Mouse (Mus musculus) intestine, embryonic 15.5 days (tissue): ENCODE results near the gene Dhrs2. TPM values are rescaled to one million over a fixed set of nuclear protein-coding genes. Genes with fewer than 3 reads are reported as not detected.

Experiments
- ATAC-seq: fragments of 200-750 bp; cut with Nextera tagmentation; 2 replicates; pipeline ENCODE4 v1.8.0; 2017; ENCODE audit warnings: moderate TSS enrichment, moderate library complexity
- H3K27ac ChIP-seq: fragments of 300-500 bp; sonication (generic); 2 replicates; pipeline ENCODE4 v1.5.1; 2015; ENCODE audit warnings: mild to moderate bottlenecking, inconsistent platforms
- H3K27me3 ChIP-seq: fragments of 300-500 bp; sonication (generic); replicated peaks from 2 replicates; pipeline ENCODE4 v1.6.1; 2015; ENCODE audit warnings: inconsistent platforms
- H3K36me3 ChIP-seq: fragments of 300-500 bp; sonication (generic); 2 replicates; pipeline ENCODE4 v1.6.1; 2015; ENCODE audit warnings: inconsistent platforms
- H3K4me1 ChIP-seq: fragments of 300-500 bp; sonication (generic); replicated peaks from 2 replicates; pipeline ENCODE4 v1.6.1; 2015; ENCODE audit warnings: inconsistent platforms
- H3K4me2 ChIP-seq: fragments of 300-500 bp; sonication (generic); replicated peaks from 2 replicates; pipeline ENCODE4 v1.6.1; 2015; ENCODE audit warnings: mild to moderate bottlenecking, inconsistent platforms
- H3K4me3 ChIP-seq: fragments of 300-500 bp; sonication (generic); replicated peaks from 2 replicates; pipeline ENCODE4 v1.5.1; 2015; ENCODE audit warnings: inconsistent platforms
- H3K9ac ChIP-seq: fragments of 300-500 bp; sonication (generic); 2 replicates; pipeline ENCODE4 v1.6.1; 2015; ENCODE audit warnings: inconsistent platforms
- H3K9me3 ChIP-seq: fragments of 300-500 bp; sonication (generic); 2 replicates; pipeline ENCODE4 v1.6.1; 2016; ENCODE audit warnings: inconsistent platforms
- WGBS: fragments of 180-500 bp; shearing (Covaris S2); methylation state at CpG from one replicate; pipeline ENCODE4 v1.1.7; 2015; 5-methylcytosine and 5-hydroxymethylcytosine counted together
- polyA plus RNA-seq: library from polyadenylated mRNA; unstranded; fragments of >200 nt; fragmentation: Nextera tagmentation; extraction: Ambion mirVana; gene quantifications from 2 replicates; pipeline ENCODE4 v1.2.1, GENCODE M21; 2015

The Dhrs2 gene
- polyA plus RNA-seq, result 0.15 and 0.21 TPM in 2 replicates

DNA sequence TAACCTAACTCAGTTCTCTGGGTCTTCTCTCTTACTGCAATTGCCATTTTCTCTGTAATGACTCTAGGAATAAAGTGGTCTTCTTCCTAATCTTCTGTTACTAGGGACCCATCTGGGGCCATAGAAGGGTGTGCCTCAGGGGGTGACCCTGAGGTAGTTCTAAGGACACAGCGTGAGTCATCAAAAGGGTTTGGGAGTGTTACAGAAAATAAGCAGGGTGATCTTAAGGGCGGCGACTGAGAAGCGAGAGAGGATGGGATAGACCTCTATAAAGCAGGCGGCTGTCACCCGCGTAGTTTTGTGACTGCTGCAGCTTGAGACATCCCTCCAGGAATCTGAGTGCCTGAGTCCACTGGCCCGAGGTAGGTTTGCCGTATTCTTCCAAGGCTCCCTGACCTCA is at the start of gene Dhrs2:
Gene Dhrs2, plus strand, starts transcription at position 301 of the 400 bp plus-strand sequence.
- Histone ChIP-seq H3K27ac (no peak within 1 kb of the TSS), H3K36me3 (no peaks in the 10 kb centered on the region), H3K9me3 (no peaks in the 10 kb centered on the region), H3K4me3 (no peak within 1 kb of the TSS), H3K4me2 (no peak within 1 kb of the TSS), H3K27me3 (no peaks in the 10 kb centered on the region), H3K4me1 (no peaks in the 10 kb centered on the region), H3K9ac (no peak within 1 kb of the TSS)
- WGBS, result 69% methylated on average over 9 of the region's 9 CpGs
- no peak for ATAC-seq

- no peaks in the 10 kb centered on the region for H3K27me3 ChIP-seq
- no peaks in the 10 kb centered on the region for H3K4me1 ChIP-seq
- H3K36me3 ChIP-seq, result no peaks in the 10 kb centered on the region
- no peaks in the 10 kb centered on the region for H3K9me3 ChIP-seq
- H3K4me2 ChIP-seq, result no peak overlapping the region
- H3K27ac ChIP-seq, result no peak overlapping the region
- WGBS, result 66% methylated on average over 6 of the region's 6 CpGs
- H3K9ac ChIP-seq, result no peak overlapping the region
- H3K4me3 ChIP-seq, result no peak overlapping the region
- ATAC-seq, result no peak
These were observed 47.6 kb upstream of the Dhrs2 start for GRCm38 (mm10) chr14:55174164-55174563.

- 36% methylated on average over 5 of the region's 5 CpGs for WGBS
- H3K9me3 ChIP-seq, result no peaks in the 10 kb centered on the region
- no peak overlapping the region for H3K9ac ChIP-seq
- no peaks in the 10 kb centered on the region for H3K27me3 ChIP-seq
- H3K4me3 ChIP-seq, result no peak overlapping the region
- H3K4me2 ChIP-seq, result no peak overlapping the region
- peak; percentile 61 for ATAC-seq
- H3K36me3 ChIP-seq, result no peaks in the 10 kb centered on the region
- no peak overlapping the region for H3K27ac ChIP-seq
- no peaks in the 10 kb centered on the region for H3K4me1 ChIP-seq
These were observed 44.5 kb upstream of the Dhrs2 start for GRCm38 (mm10) chr14:55177274-55177673.

DNA sequence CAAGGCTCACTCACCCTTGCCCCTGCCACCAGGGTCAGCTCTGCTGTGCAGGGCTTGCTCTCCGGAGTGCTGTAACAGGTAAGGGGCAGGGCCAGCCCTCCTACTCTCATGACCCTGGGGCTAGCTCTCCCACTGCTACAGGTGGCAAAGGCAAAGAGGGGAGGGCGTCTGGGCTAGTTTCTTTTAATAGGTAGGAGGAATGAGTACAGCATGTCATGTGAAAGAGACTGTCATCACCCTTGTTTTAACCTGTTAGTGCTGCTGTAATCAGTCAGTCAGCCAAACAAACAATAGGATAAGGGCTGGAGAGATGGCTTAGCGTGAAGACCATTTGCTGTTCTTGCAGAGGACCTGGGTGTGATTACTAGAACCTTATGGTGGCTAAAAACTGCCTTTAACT is 40.9 kb upstream of the Dhrs2 start:
- no peaks in the 10 kb centered on the region for H3K9me3 ChIP-seq
- H3K4me1 ChIP-seq, result no peaks in the 10 kb centered on the region
- H3K9ac ChIP-seq, result no peak overlapping the region
- ATAC-seq, result no peak
- H3K4me2 ChIP-seq, result no peak overlapping the region
- no peak overlapping the region for H3K27ac ChIP-seq
- H3K4me3 ChIP-seq, result no peak overlapping the region
- WGBS, result 50% methylated on average over 3 of the region's 3 CpGs
- no peaks in the 10 kb centered on the region for H3K36me3 ChIP-seq
- H3K27me3 ChIP-seq, result no peaks in the 10 kb centered on the region

DNA sequence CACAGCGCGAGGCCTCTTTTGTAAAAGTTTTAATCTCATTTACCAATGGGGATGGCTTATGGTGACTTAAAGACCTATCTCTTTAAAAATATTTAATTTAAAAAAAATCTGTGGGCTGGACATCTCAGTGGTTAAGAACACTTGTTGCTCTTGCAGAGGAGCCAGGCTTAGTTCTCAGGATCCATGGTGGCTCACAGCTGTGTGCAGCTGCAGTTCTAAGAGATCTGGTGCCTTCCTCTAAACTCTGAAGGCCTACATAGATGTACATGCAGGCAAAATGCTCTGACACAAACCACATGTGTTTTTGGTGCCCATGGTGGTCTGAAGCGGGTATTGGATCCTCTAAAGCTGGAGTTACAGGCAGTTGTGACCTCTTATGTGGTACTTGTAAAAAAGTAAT is 38.6 kb upstream of the Dhrs2 start:
- H3K9ac ChIP-seq, result no peak overlapping the region
- 78% methylated on average over 3 of the region's 3 CpGs for WGBS
- no peak overlapping the region for H3K4me2 ChIP-seq

DNA sequence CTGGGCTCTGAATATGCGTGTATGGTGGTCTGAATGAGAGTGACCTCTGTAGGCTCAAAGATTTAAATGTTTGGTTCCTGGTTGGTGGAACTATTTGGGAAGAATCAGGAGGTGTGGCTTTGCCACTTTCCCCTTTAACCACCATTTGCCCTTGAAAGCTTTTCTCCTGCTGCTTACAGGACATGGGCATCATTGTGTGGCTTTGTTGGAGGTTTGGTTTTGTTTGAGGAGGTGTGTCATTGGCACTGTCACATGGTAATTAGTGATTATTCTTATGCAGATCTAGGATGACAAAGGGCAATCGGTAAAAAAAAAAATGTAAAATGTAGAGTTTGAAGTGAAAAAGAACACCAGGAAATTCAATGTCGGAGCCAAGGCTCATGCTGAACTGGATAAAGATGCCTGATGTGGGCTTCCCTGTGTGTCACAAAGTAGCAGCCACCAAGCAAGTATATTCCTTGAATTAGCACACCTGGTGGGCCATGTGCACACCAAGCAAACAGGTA is 37.1 kb upstream of the Dhrs2 start:
- Histone ChIP-seq H3K4me1 (no peaks in the 10 kb centered on the region), H3K36me3 (no peaks in the 10 kb centered on the region), H3K4me2 (no peak overlapping the region), H3K9ac (no peak overlapping the region), H3K27ac (no peak overlapping the region), H3K27me3 (no peaks in the 10 kb centered on the region), H3K9me3 (no peaks in the 10 kb centered on the region), H3K4me3 (no peak overlapping the region)
- ATAC-seq, result no peak
- 90% methylated on average over 3 of the region's 3 CpGs for WGBS

More for the DNA sequence above, 38.6 kb upstream of the Dhrs2 start:
- H3K4me3 ChIP-seq, result no peak overlapping the region
- no peaks in the 10 kb centered on the region for H3K9me3 ChIP-seq
- no peaks in the 10 kb centered on the region for H3K27me3 ChIP-seq
- no peaks in the 10 kb centered on the region for H3K4me1 ChIP-seq
- ATAC-seq, result no peak
- H3K36me3 ChIP-seq, result no peaks in the 10 kb centered on the region
- H3K27ac ChIP-seq, result no peak overlapping the region

GRCm38 (mm10) chr14:55188491-55188890 is 33.3 kb upstream of the Dhrs2 start:
- Histone ChIP-seq H3K4me3 (no peak overlapping the region), H3K36me3 (no peaks in the 10 kb centered on the region), H3K27ac (no peak overlapping the region), H3K27me3 (0 out of 2 replicates have a peak, but pooled peaks cover 2% of the 10 kb centered on the region), H3K4me2 (no peak overlapping the region), H3K9ac (no peak overlapping the region), H3K4me1 (no peaks in the 10 kb centered on the region), H3K9me3 (no peaks in the 10 kb centered on the region)
- ATAC-seq, result no peak
- 39% methylated on average over 4 of the region's 4 CpGs for WGBS

DNA sequence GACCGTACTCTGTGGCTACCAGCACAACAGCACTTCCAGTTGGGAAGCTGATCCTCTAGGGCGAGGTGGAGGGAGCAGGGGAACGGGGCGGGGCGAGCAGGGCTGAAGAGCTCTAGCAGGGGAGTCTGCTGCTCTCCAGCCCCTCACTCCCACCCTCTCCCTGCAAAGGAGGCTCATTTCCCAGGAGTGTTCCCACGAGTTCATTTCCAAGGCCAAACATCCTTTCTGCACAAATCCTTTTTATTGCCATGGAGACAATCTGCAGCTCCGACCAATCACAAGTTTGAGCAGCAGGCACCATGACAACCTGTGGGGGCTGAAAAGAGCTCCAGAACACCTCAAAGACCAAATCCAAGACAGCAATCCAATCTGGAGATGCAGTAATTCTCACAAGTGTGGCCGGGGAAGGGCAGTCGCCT is 32.4 kb upstream of the Dhrs2 start:
- Histone ChIP-seq H3K36me3 (no peaks in the 10 kb centered on the region), H3K27me3 (0 out of 2 replicates have a peak, but pooled peaks cover 2% of the 10 kb centered on the region), H3K4me2 (no peak overlapping the region), H3K4me3 (no peak overlapping the region), H3K9me3 (no peaks in the 10 kb centered on the region), H3K9ac (no peak overlapping the region), H3K4me1 (no peaks in the 10 kb centered on the region), H3K27ac (no peak overlapping the region)
- 32% methylated on average over 9 of the region's 9 CpGs for WGBS
- ATAC-seq, result peak; percentile 45; the same call in 1 of the 2 replicates

DNA sequence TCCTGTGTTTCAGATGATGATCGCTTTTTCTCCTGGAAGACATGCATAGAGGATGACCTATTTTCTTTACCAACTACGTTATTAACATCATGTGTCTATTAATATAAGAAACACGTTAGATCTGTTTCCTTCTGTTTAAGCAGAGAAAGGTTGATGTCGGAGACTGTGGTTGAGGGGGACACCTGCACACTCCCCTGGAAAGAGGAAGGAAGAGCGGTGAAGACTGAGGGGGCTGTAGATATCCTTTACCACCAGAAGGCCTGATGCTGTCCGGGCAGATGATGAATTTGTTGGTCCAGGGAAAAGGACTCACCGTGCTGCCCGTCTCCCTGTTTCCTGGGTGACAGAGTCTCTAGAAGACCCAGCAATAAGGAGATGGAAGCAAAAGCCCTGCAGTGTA is 28.5 kb upstream of the Dhrs2 start:
- no peaks in the 10 kb centered on the region for H3K4me1 ChIP-seq
- H3K9ac ChIP-seq, result no peak overlapping the region
- H3K27me3 ChIP-seq, result 0 out of 2 replicates have a peak, but pooled peaks cover 2% of the 10 kb centered on the region
- whole genome bisulfite sequencing, result 89% methylated on average over 8 of the region's 8 CpGs
- ATAC-seq, result no peak
- no peak overlapping the region for H3K27ac ChIP-seq
- no peak overlapping the region for H3K4me3 ChIP-seq
- no peak overlapping the region for H3K4me2 ChIP-seq
- no peaks in the 10 kb centered on the region for H3K9me3 ChIP-seq
- no peaks in the 10 kb centered on the region for H3K36me3 ChIP-seq

GRCm38 (mm10) chr14:55193876-55194635 is 27.8 kb upstream of the Dhrs2 start:
- no peak for ATAC-seq
- Histone ChIP-seq H3K27ac (no peak overlapping the region), H3K4me2 (no peak overlapping the region), H3K27me3 (0 out of 2 replicates have a peak, but pooled peaks cover 2% of the 10 kb centered on the region), H3K9me3 (no peaks in the 10 kb centered on the region), H3K36me3 (no peaks in the 10 kb centered on the region), H3K4me3 (no peak overlapping the region), H3K9ac (no peak overlapping the region), H3K4me1 (no peaks in the 10 kb centered on the region)
- WGBS, result 63% methylated on average over 14 of the region's 14 CpGs

DNA sequence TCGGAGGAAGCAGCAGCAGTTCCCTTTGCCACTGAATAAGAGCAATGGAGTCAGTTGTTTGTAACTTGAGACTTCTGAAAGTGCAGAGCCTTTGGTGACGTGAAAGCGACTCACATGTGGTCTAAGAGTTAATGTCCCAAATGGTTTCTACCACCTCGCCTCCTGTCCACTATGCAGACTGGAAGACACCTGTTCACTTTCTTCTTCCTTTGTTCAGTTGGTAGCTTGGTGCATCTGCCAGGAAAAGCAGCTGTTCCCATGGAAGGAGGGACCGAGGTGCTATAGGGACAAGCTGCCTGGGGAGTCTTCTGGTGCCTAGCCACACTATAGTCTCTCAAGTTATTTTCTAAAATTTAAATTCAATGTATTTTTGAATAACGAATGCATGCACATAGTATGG is 27.0 kb upstream of the Dhrs2 start:
- no peak overlapping the region for H3K4me3 ChIP-seq
- H3K4me2 ChIP-seq, result no peak overlapping the region
- no peak for ATAC-seq
- no peak overlapping the region for H3K27ac ChIP-seq
- WGBS, result 52% methylated on average over 6 of the region's 6 CpGs
- 0 out of 2 replicates have a peak, but pooled peaks cover 2% of the 10 kb centered on the region for H3K27me3 ChIP-seq
- H3K4me1 ChIP-seq, result no peaks in the 10 kb centered on the region
- no peak overlapping the region for H3K9ac ChIP-seq
- no peaks in the 10 kb centered on the region for H3K9me3 ChIP-seq
- H3K36me3 ChIP-seq, result no peaks in the 10 kb centered on the region

DNA sequence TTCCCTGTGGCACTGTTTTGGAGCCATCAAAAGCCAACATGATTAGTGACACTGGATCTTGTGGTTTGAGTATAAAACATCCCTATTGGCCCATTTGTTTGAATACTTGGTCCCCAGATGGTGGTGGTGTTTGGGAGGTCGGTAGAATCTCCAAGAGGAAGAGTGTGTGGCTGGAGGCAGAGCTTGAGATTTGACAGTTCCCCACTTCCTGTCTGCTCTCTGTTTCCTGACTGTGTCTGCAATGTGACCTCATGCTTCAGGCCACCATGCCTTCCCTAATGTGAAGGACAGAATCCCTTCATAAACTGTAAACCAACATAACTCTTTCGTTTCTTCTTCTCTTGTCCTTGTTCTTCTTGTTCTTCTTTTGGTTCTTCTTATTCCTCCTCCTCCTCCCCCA is 24.7 kb upstream of the Dhrs2 start:
- 46% methylated on average over 2 of the region's 2 CpGs for WGBS
- no peak for ATAC-seq
- Histone ChIP-seq H3K36me3 (no peaks in the 10 kb centered on the region), H3K4me2 (no peak overlapping the region), H3K4me1 (no peaks in the 10 kb centered on the region), H3K27ac (no peak overlapping the region), H3K27me3 (no peaks in the 10 kb centered on the region), H3K4me3 (no peak overlapping the region), H3K9ac (no peak overlapping the region), H3K9me3 (no peaks in the 10 kb centered on the region)

DNA sequence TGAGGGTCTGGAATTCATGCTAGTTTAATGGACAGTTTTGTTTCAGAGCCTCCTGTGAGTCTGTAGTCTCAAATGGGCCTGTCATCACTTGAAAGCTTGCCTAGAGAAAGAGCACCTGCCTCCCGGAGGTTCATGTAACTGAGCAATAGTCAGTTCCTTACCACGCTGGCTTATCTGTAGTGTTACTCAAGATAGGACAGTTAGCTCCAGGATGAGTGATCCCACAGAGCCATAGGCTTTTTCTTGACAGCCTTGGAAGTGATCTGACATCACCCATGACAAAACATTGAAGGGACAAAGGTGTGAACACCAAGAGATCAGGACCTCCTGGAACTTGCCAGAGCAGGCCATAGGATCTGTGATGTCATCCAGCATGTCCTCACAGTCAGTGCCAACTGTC is 23.6 kb upstream of the Dhrs2 start:
- Histone ChIP-seq H3K4me2 (no peak overlapping the region), H3K27ac (no peak overlapping the region), H3K9ac (no peak overlapping the region), H3K4me1 (no peaks in the 10 kb centered on the region), H3K36me3 (no peaks in the 10 kb centered on the region), H3K4me3 (no peak overlapping the region), H3K9me3 (no peaks in the 10 kb centered on the region), H3K27me3 (no peaks in the 10 kb centered on the region)
- 78% methylated on average over 2 of the region's 2 CpGs for WGBS
- no peak for ATAC-seq
